Mouse (Mus musculus): ENCODE results near the gene Ppp1r37. TPM values are rescaled to one million over a fixed set of nuclear protein-coding genes. Genes with fewer than 3 reads are reported as not detected.

Ppp1r37 gene
- total and polyA plus RNA-seq, 2 experiments from 2014 or later: 28.1 to 127 TPM

DNA sequence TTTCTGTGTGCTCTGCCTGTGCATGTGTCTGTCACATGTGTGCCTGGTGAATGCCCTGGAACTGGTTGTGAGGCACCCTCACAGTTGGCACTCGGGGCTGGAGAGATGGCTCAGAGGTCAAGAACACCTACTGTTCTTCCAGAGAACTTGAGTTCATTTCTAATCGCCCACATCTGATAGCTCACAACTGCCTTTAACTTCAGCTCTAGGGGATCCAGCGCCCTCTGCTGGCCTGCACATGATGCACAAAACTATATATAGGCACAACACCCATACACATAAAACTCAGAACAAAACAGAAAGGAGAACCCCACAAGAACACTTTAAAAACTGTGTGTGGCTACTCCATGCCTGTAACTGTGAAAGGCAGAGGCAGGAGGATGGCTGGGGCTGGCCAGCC lies 26.3 kb upstream of the Ppp1r37 start:
- WGBS: 56% methylated on average over 3 of the region's 3 CpGs
- Histone ChIP-seq H3K27me3 (ENCODE audit: insufficient read depth, low read length) (no peaks in the 10 kb centered on the region), H3K9me3 (ENCODE audit: low read length) (no peaks in the 10 kb centered on the region), H3K4me3 (ENCODE audit: low read depth, low read length) (no peak overlapping the region), H3K4me2 (ENCODE audit: low read depth, low read length, poor library complexity, severe bottlenecking) (no peak overlapping the region), H3K27ac (ENCODE audit: low read depth, low read length) (no peak overlapping the region), H3K4me1 (ENCODE audit: insufficient read depth, low read length) (no peaks in the 10 kb centered on the region), H3K36me3 (ENCODE audit: insufficient read depth, low read length) (peaks cover 88% of the 10 kb centered on the region), H3K9ac (replicated peaks; ENCODE audit: low read length, poor library complexity, severe bottlenecking) (no peak overlapping the region)
- DNase-seq (ENCODE audit: low spot score) (peak; percentile 52), ATAC-seq (ENCODE audit: low FRiP score) (no peak)
- TF ChIP-seq CTCF (IDR thresholded peaks at IDR 0.05): peak; percentile 81

DNA sequence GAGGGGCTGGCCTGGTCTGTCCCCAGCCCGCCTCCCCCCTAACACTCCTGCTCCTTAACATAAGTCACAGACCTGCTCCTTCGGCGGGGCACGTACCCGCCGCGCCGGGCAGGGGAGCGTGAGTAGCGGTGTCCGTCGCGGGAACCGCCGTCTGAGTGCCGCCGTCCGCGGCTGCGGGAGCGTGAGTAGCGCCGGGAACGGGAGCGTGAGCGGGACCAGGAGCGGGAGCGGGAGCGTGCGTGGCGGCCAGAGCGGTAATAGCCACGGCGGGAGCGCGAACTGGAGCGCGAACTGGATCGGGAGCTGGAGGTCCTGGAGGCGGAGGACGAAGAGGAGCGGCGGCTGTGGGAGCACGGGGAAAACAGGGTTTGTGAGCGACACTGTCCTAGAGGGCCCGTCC lies 23.4 kb upstream of the Ppp1r37 start:
- H3K27me3 ChIP-seq (ENCODE audit: insufficient read depth, low read length): no peaks in the 10 kb centered on the region
- H3K36me3 ChIP-seq (ENCODE audit: insufficient read depth, low read length): peaks cover 81% of the 10 kb centered on the region
- DNase-seq (ENCODE audit: low spot score) (no peak), ATAC-seq (ENCODE audit: low FRiP score) (no peak)
- no peak overlapping the region for H3K4me3 ChIP-seq (ENCODE audit: low read depth, low read length)
- H3K4me1 ChIP-seq (ENCODE audit: insufficient read depth, low read length): no peaks in the 10 kb centered on the region
- no peak overlapping the region for H3K4me2 ChIP-seq (ENCODE audit: low read depth, low read length, poor library complexity, severe bottlenecking)
- WGBS: 85% methylated on average over 46 of the region's 46 CpGs
- TF ChIP-seq CTCF (IDR thresholded peaks at IDR 0.05): no peak
- H3K27ac ChIP-seq (ENCODE audit: low read depth, low read length): no peak overlapping the region
- H3K9me3 ChIP-seq (ENCODE audit: low read length): no peaks in the 10 kb centered on the region
- H3K9ac ChIP-seq (replicated peaks; ENCODE audit: low read length, poor library complexity, severe bottlenecking): no peak overlapping the region

DNA sequence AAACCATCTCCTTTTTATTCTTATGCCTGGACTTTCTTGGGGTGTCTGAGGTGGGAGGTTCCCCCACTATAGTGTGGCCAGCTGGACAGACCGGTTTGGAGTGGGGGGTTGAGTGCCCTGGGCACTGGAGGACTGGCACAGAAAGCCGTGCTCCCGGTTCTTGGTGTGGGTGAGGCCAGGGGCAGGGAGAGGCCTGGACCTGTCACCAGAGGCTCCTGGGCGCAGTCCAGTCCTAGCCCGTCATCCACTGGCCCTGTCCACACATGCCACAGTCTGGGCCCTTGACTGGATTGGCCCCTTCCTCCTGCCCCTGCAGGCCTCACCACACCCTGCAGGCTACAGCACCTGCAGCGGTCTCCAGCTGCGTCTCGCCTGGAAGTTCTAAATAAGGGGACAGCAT lies 17.8 kb upstream of the Ppp1r37 start:
- Histone ChIP-seq H3K4me3 (ENCODE audit: low read depth, low read length) (no peak overlapping the region), H3K4me1 (ENCODE audit: insufficient read depth, low read length) (peaks cover 7% of the 10 kb centered on the region; the same call in 1 of the 2 replicates), H3K36me3 (ENCODE audit: insufficient read depth, low read length) (peaks cover 50% of the 10 kb centered on the region), H3K9me3 (ENCODE audit: low read length) (no peaks in the 10 kb centered on the region), H3K27me3 (ENCODE audit: insufficient read depth, low read length) (peaks cover 31% of the 10 kb centered on the region), H3K4me2 (ENCODE audit: low read depth, low read length, poor library complexity, severe bottlenecking) (no peak overlapping the region), H3K9ac (replicated peaks; ENCODE audit: low read length, poor library complexity, severe bottlenecking) (no peak overlapping the region), H3K27ac (ENCODE audit: low read depth, low read length) (no peak overlapping the region)
- no peak for DNase-seq (ENCODE audit: low spot score)
- no peak for ATAC-seq (ENCODE audit: low FRiP score)
- WGBS: 87% methylated on average over 8 of the region's 8 CpGs
- no peak for TF ChIP-seq CTCF (IDR thresholded peaks at IDR 0.05)

DNA sequence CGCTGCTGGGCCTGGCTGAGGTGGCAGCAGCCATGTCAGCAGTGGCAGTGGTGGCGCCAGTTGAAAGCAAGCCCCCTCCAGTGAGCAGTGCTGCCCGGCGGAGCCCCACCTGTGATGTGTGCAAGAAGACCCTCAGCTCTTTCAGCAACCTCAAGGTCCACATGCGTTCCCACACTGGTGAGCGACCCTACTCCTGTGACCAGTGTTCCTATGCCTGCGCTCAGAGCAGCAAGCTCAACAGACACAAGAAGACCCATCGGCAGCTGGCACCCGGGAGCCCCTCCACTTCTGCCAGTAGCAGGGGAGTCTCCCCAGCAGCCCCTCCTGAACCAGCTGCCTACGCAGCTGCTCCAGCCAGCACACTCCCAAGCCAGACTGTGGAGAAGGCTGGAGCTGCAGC lies 16.9 kb upstream of the Ppp1r37 start:
- no peak for TF ChIP-seq CTCF (IDR thresholded peaks at IDR 0.05)
- ATAC-seq (ENCODE audit: low FRiP score) (no peak), DNase-seq (ENCODE audit: low spot score) (no peak)
- peaks cover 7% of the 10 kb centered on the region; the same call in 1 of the 2 replicates for H3K4me1 ChIP-seq (ENCODE audit: insufficient read depth, low read length)
- no peaks in the 10 kb centered on the region for H3K9me3 ChIP-seq (ENCODE audit: low read length)
- no peak overlapping the region for H3K27ac ChIP-seq (ENCODE audit: low read depth, low read length)
- no peak overlapping the region for H3K4me3 ChIP-seq (ENCODE audit: low read depth, low read length)
- H3K27me3 ChIP-seq (ENCODE audit: insufficient read depth, low read length): peaks cover 31% of the 10 kb centered on the region
- H3K9ac ChIP-seq (replicated peaks; ENCODE audit: low read length, poor library complexity, severe bottlenecking): no peak overlapping the region
- no peak overlapping the region for H3K4me2 ChIP-seq (ENCODE audit: low read depth, low read length, poor library complexity, severe bottlenecking)
- 86% methylated on average over 10 of the region's 10 CpGs for WGBS
- peaks cover 43% of the 10 kb centered on the region for H3K36me3 ChIP-seq (ENCODE audit: insufficient read depth, low read length)

DNA sequence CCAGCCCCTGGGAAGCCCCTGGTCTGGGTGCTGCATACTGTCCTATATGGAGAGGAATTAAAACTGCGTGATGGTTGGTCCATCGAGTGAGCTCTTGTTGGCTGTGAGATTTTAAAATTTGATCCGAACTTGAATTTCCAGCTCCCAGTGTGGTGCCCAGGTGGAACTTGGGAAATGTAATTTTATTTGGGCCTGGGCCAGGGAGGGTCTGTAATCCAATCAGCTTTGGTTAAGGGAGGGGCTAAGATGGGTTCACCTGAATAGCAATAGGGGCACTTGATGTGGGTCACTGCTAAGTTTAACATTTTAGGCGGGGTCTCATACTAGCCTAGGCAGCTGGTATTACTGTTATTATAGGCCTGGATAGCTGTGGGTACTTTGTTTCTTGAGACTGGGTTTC lies 15.6 kb upstream of the Ppp1r37 start:
- H3K4me3 ChIP-seq (ENCODE audit: low read depth, low read length): no peak overlapping the region
- no peak overlapping the region for H3K9ac ChIP-seq (replicated peaks; ENCODE audit: low read length, poor library complexity, severe bottlenecking)
- WGBS: 67% methylated on average over 4 of the region's 4 CpGs
- H3K9me3 ChIP-seq (ENCODE audit: low read length): no peaks in the 10 kb centered on the region
- peaks cover 31% of the 10 kb centered on the region for H3K27me3 ChIP-seq (ENCODE audit: insufficient read depth, low read length)
- H3K27ac ChIP-seq (ENCODE audit: low read depth, low read length): no peak overlapping the region
- DNase-seq (ENCODE audit: low spot score): no peak
- no peak overlapping the region for H3K4me2 ChIP-seq (ENCODE audit: low read depth, low read length, poor library complexity, severe bottlenecking)
- TF ChIP-seq CTCF (IDR thresholded peaks at IDR 0.05): no peak
- no peak for ATAC-seq (ENCODE audit: low FRiP score)
- peaks cover 7% of the 10 kb centered on the region; the same call in 1 of the 2 replicates for H3K4me1 ChIP-seq (ENCODE audit: insufficient read depth, low read length)
- peaks cover 30% of the 10 kb centered on the region for H3K36me3 ChIP-seq (ENCODE audit: insufficient read depth, low read length)

DNA sequence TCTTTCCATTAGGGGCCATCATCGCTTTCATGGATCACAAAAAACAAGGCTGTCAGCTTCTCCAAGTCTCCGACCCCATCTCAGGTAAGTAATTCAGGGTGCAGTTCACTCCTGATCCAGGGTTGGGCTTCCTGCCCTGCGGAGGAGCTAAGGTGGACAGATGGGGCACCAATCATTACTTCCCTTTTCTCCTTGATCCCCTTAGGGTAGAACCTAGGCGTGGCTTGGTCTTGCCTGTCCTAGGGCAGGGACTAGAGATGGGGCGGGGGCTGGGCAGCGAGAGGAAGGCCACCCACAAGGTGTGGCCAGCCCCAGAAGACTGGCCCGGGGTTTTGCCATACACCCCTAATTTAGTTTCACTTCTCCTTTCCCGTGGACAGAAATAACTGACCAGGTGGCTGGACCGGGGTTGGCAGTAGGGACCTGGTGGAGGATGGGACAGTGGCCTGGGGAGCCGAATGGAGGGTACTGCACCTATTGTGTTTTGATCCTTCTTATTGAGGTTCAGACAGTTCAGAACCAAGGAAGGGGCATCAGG lies 15.1 kb upstream of the Ppp1r37 start:
- H3K4me1 ChIP-seq (ENCODE audit: insufficient read depth, low read length): peaks cover 7% of the 10 kb centered on the region; the same call in 1 of the 2 replicates
- no peak overlapping the region for H3K27ac ChIP-seq (ENCODE audit: low read depth, low read length)
- 27% methylated on average over 10 of the region's 10 CpGs for WGBS
- H3K4me2 ChIP-seq (ENCODE audit: low read depth, low read length, poor library complexity, severe bottlenecking): no peak overlapping the region
- H3K4me3 ChIP-seq (ENCODE audit: low read depth, low read length): peak overlapping the region; percentile 32; the same call in 1 of the 2 replicates
- H3K27me3 ChIP-seq (ENCODE audit: insufficient read depth, low read length): peaks cover 31% of the 10 kb centered on the region
- DNase-seq (ENCODE audit: low spot score) (no peak), ATAC-seq (ENCODE audit: low FRiP score) (no peak)
- no peak for TF ChIP-seq CTCF (IDR thresholded peaks at IDR 0.05)
- H3K9ac ChIP-seq (replicated peaks; ENCODE audit: low read length, poor library complexity, severe bottlenecking): no peak overlapping the region
- no peaks in the 10 kb centered on the region for H3K9me3 ChIP-seq (ENCODE audit: low read length)
- peaks cover 27% of the 10 kb centered on the region for H3K36me3 ChIP-seq (ENCODE audit: insufficient read depth, low read length)
